Comparison of ENCODE assay signal across 12 mouse cellular contexts in genomic region chr11:44951506-44951905, GRCm38 (mm10).
"Had no signal": no experiment of that assay in that cellular context is flagged by ENCODE, and none has a peak within 500 bp of the region (broad histone marks: within the 10 kb centered on the region; RNA-seq: fewer than 3 reads in every experiment).

No protein-coding gene starts in this region.

- H3K9ac ChIP-seq: limb, embryonic 15.5 days; liver, embryonic 12.5 days; lung, embryonic 15.5 days; midbrain, embryonic 13.5 days; neural tube, embryonic 15.5 days had no signal

- H3K9me3 ChIP-seq: limb, embryonic 15.5 days; liver, embryonic 12.5 days; lung, embryonic 15.5 days; midbrain, embryonic 13.5 days; neural tube, embryonic 15.5 days had no signal

- H3K4me3 ChIP-seq: layer of hippocampus, adult 2 months; limb, embryonic 15.5 days; liver, embryonic 12.5 days; lung, embryonic 15.5 days; midbrain, embryonic 13.5 days; neural tube, embryonic 15.5 days had no signal

- H3K4me2 ChIP-seq: limb, embryonic 15.5 days; liver, embryonic 12.5 days; lung, embryonic 15.5 days; midbrain, embryonic 13.5 days; neural tube, embryonic 15.5 days had no signal

- H3K4me1 ChIP-seq: liver, embryonic 12.5 days; lung, embryonic 15.5 days had no signal

- H3K27ac ChIP-seq: layer of hippocampus, adult 2 months; limb, embryonic 15.5 days; liver, embryonic 12.5 days; lung, embryonic 15.5 days; midbrain, embryonic 13.5 days; neural tube, embryonic 15.5 days had no signal

- H3K27me3 ChIP-seq: limb, embryonic 15.5 days; liver, embryonic 12.5 days; lung, embryonic 15.5 days; midbrain, embryonic 13.5 days; neural tube, embryonic 15.5 days had no signal

- H3K36me3 ChIP-seq: limb, embryonic 15.5 days; liver, embryonic 12.5 days; lung, embryonic 15.5 days; midbrain, embryonic 13.5 days; neural tube, embryonic 15.5 days had no signal

- ATAC-seq: liver, embryonic 12.5 days; midbrain, embryonic 13.5 days had no signal

- DNase-seq: kidney, postnatal 10 days; kidney, postnatal 4 days; lung, postnatal 14 days; right cerebral cortex, adult 18-20 months; right cerebral cortex, postnatal 25 days; thymus, postnatal 36 days had no signal
